Mouse (Mus musculus): ENCODE results near the gene E030018B13Rik. TPM values are rescaled to one million over a fixed set of nuclear protein-coding genes. Genes with fewer than 3 reads are reported as not detected.
A peak's percentile ranks its signal among the peaks of the same experiment; 100 is the strongest.

The E030018B13Rik gene
- polyA plus RNA-seq, 1 experiment from 2014 or later, result not detected

- 63% methylated on average over 1 of the region's 1 CpGs for WGBS (ENCODE audit: insufficient replicate concordance)
- Histone ChIP-seq H3K36me3 (peaks cover 5% of the 10 kb centered on the region; the same call in 1 of the 2 replicates), H3K4me1 (peaks cover 97% of the 10 kb centered on the region), H3K9ac (no peak overlapping the region), H3K27ac (no peak overlapping the region), H3K4me2 (no peak overlapping the region), H3K27me3 (replicated peaks) (no peaks in the 10 kb centered on the region), H3K9me3 (replicated peaks) (no peaks in the 10 kb centered on the region), H3K4me3 (no peak overlapping the region)
- no peak for ATAC-seq
Observed at GRCm38 (mm10) chr7:63922975-63923374, 6.3 kb downstream of the E030018B13Rik start.

DNA sequence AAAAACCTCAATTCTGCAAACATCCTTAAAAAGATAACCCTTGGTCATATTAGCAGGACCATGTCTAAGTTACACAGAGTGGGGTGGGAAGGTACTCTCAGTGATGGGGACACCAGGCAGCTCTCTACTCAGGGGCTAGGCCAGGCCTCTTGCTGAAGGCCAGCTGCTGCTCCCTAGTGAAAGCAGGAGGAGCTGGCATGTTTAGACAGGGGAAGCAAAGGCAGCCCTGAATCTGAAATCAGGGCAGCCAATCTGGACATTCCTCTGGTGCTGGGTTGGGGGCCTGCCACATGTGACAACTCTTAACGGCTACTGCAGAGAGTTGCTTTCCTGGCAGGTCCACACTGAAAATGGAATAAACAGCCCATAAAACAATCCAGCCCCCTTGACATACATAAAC is 7.5 kb downstream of the E030018B13Rik start:
- H3K27me3 ChIP-seq (replicated peaks), result no peaks in the 10 kb centered on the region
- peaks cover 97% of the 10 kb centered on the region for H3K4me1 ChIP-seq
- no peaks in the 10 kb centered on the region for H3K9me3 ChIP-seq (replicated peaks)
- H3K4me2 ChIP-seq, result no peak overlapping the region
- 62% methylated on average over 1 of the region's 1 CpGs for WGBS (ENCODE audit: insufficient replicate concordance)
- peaks cover 5% of the 10 kb centered on the region; the same call in 1 of the 2 replicates for H3K36me3 ChIP-seq
- no peak overlapping the region for H3K27ac ChIP-seq
- no peak overlapping the region for H3K9ac ChIP-seq
- ATAC-seq, result no peak
- H3K4me3 ChIP-seq, result no peak overlapping the region

GRCm38 (mm10) chr7:63924747-63925412 is 8.2 kb downstream of the E030018B13Rik start:
- WGBS (ENCODE audit: insufficient replicate concordance), result 85% methylated on average over 6 of the region's 6 CpGs
- no peak overlapping the region for H3K4me2 ChIP-seq

DNA sequence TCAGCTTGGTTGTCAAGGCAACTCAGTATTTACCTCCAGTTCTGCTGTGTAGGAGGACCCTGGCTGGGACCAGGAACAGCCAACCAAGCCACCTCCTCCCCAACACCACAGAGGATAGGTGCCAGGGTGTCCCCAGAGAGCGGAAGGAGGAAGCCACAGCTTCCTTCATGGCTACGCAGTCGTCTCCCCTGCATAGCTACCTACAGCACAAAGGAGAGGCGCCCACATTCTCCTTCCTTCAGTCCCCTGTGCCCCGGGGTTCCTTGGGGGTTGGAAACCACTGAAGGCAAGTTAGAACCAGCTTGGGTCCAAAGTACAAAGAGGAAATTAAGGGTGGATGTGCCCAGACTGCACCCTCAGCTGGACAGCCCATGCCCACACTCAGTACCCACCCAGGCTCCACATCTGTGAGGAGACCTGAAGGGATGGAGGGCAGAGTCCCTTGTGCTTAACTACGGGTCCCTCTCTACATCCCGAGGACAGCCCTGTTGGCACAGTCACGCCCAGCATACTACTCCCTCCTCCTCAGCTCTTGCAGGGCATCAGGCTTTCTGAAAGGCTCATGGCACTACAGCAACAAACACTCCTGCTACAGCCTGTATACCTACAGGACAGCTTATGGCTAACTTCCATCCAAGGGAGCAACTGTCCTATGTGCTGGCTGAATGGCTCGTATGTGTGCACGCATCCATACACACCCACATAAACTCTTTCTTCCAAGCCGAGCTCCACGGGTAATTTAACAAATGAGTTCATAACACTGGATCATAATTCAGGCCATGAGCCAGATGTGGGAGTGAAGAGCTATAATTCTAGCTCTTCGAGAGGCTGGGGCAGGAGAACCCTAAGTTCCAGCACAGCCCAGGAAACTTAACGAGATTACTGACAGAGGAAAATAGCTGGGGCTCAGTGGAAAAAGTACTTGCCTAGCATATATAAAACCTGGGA is 9.0 kb downstream of the E030018B13Rik start:
- H3K4me3 ChIP-seq, result no peak overlapping the region
- peak overlapping the region; percentile 27; the same call in 1 of the 2 replicates for H3K27ac ChIP-seq
- H3K9ac ChIP-seq, result 0 out of 2 replicates have a peak overlapping the region, but pooled peaks have one; percentile 1
- no peak overlapping the region for H3K4me2 ChIP-seq
- ATAC-seq, result no peak
- H3K9me3 ChIP-seq (replicated peaks), result no peaks in the 10 kb centered on the region
- H3K4me1 ChIP-seq, result peaks cover 97% of the 10 kb centered on the region
- peaks cover 5% of the 10 kb centered on the region; the same call in 1 of the 2 replicates for H3K36me3 ChIP-seq
- 58% methylated on average over 14 of the region's 14 CpGs for WGBS (ENCODE audit: insufficient replicate concordance)
- H3K27me3 ChIP-seq (replicated peaks), result no peaks in the 10 kb centered on the region

More at GRCm38 (mm10) chr7:63924747-63925412, 8.2 kb downstream of the E030018B13Rik start:
- Histone ChIP-seq H3K27me3 (replicated peaks) (no peaks in the 10 kb centered on the region), H3K9ac (no peak overlapping the region), H3K4me1 (peaks cover 97% of the 10 kb centered on the region), H3K36me3 (peaks cover 5% of the 10 kb centered on the region; the same call in 1 of the 2 replicates), H3K27ac (no peak overlapping the region), H3K4me3 (no peak overlapping the region), H3K9me3 (replicated peaks) (no peaks in the 10 kb centered on the region)
- ATAC-seq, result no peak

DNA sequence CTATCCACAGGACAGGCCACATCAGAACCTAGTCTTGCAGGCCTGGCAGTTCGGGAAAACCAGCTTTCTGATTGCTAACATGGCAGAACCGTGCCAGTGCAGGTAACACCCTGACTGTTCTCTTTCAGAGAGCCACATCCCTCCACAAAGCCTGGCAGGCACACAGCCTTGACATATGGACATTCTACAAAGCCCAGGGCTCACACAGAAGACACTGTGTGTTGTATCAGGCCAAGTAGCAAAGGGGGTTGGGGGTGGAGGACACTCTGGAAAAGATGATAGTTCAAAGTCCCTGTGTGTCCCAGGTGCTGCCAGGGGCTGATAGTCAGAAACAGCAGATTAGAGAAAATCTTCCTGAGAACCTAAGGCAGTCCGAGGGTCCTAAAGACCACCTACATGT is 9.8 kb downstream of the E030018B13Rik start:
- 56% methylated on average over 3 of the region's 3 CpGs for WGBS (ENCODE audit: insufficient replicate concordance)
- Histone ChIP-seq H3K36me3 (peaks cover under 1% of the 10 kb centered on the region; the same call in 1 of the 2 replicates), H3K27ac (no peak overlapping the region), H3K4me2 (no peak overlapping the region), H3K9me3 (replicated peaks) (no peaks in the 10 kb centered on the region), H3K4me3 (no peak overlapping the region), H3K9ac (0 out of 2 replicates have a peak overlapping the region, but pooled peaks have one; percentile 1), H3K4me1 (peaks cover 97% of the 10 kb centered on the region), H3K27me3 (replicated peaks) (no peaks in the 10 kb centered on the region)
- ATAC-seq, result no peak

GRCm38 (mm10) chr7:63927121-63927520 is 10.5 kb downstream of the E030018B13Rik start:
- no peak for ATAC-seq
- 83% methylated on average over 6 of the region's 6 CpGs for WGBS (ENCODE audit: insufficient replicate concordance)
- Histone ChIP-seq H3K4me1 (peaks cover 96% of the 10 kb centered on the region), H3K27me3 (replicated peaks) (no peaks in the 10 kb centered on the region), H3K9ac (no peak overlapping the region), H3K9me3 (replicated peaks) (no peaks in the 10 kb centered on the region), H3K4me3 (no peak overlapping the region), H3K4me2 (no peak overlapping the region), H3K36me3 (no peaks in the 10 kb centered on the region), H3K27ac (0 out of 2 replicates have a peak overlapping the region, but pooled peaks have one; percentile 8)

DNA sequence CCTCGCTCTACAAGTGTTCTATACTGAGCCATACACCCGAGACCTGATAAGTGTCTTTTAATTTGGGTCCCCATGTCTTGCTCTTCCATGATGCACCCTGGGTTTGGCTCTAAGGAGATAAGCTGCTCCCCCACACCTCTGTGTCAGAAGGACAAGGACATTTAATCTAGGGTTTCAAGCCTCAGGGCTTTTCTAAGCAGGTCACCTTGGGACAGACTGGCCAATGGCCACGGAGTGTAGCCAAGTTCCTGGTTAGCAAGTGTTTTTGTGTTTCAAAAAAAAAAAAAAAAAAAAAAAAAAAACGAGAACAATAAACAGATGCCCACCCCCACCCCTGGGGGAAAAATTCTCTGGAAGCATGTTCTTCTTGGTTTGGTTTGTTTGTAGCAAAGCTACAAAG is 12.4 kb downstream of the E030018B13Rik start:
- Histone ChIP-seq H3K36me3 (no peaks in the 10 kb centered on the region), H3K4me2 (peak overlapping the region; percentile 39), H3K27ac (peak overlapping the region; percentile 62), H3K27me3 (replicated peaks) (no peaks in the 10 kb centered on the region), H3K4me3 (no peak overlapping the region), H3K9me3 (replicated peaks) (no peaks in the 10 kb centered on the region), H3K4me1 (peaks cover 97% of the 10 kb centered on the region), H3K9ac (peak overlapping the region; percentile 29; the same call in 1 of the 2 replicates)
- ATAC-seq, result peak; percentile 72
- WGBS (ENCODE audit: insufficient replicate concordance), result 40% methylated on average over 4 of the region's 4 CpGs

DNA sequence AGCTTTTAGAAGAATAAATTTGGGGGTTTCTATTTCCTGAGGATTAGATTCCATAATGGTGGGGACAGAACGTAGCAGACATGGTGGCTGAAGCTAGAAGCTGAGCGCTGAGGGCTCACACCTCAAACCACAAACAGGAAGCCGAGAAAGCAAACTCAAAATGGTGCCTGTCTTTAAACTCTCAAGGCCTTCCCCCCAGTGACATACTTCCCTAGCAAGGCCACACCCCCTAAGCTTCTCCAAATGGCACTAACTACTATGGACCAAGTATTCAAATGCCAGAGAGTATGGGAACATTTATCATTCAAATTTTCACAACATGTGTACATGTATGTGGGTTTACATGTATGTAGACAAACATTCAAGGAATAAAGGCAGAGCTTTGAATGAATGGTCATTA is 13.5 kb downstream of the E030018B13Rik start:
- H3K4me2 ChIP-seq, result no peak overlapping the region
- WGBS (ENCODE audit: insufficient replicate concordance), result 33% methylated on average over 3 of the region's 3 CpGs
- H3K27me3 ChIP-seq (replicated peaks), result no peaks in the 10 kb centered on the region
- H3K36me3 ChIP-seq, result no peaks in the 10 kb centered on the region
- peaks cover 98% of the 10 kb centered on the region for H3K4me1 ChIP-seq
- peak overlapping the region; percentile 62; the same call in 1 of the 2 replicates for H3K27ac ChIP-seq
- H3K9me3 ChIP-seq (replicated peaks), result no peaks in the 10 kb centered on the region
- ATAC-seq, result no peak
- no peak overlapping the region for H3K4me3 ChIP-seq
- no peak overlapping the region; the same call in 1 of the 2 replicates for H3K9ac ChIP-seq

DNA sequence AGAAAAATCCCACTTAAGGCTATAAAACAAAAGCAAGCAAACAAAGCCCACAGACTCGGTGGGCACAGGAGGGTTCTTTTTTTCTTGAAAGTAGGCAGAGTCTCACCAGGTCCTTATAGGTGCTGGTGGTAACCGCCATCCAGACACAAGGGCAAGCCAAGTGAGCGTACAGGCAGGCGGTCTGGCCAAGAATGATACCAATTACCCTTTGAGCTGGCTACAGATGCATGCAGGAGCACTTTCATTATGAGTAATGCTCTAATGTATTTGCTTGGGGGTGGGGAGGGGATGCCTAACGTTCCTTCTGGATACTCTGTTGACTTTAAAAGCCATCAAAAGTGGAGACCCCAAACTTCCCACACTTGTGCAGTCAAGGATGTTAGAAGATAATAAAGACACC is 14.1 kb downstream of the E030018B13Rik start:
- Histone ChIP-seq H3K9me3 (replicated peaks) (no peaks in the 10 kb centered on the region), H3K4me2 (no peak overlapping the region), H3K27ac (0 out of 2 replicates have a peak overlapping the region, but pooled peaks have one; percentile 41), H3K9ac (no peak overlapping the region), H3K4me3 (no peak overlapping the region), H3K36me3 (no peaks in the 10 kb centered on the region), H3K4me1 (peaks cover 98% of the 10 kb centered on the region), H3K27me3 (replicated peaks) (no peaks in the 10 kb centered on the region)
- 90% methylated on average over 5 of the region's 5 CpGs for WGBS (ENCODE audit: insufficient replicate concordance)
- no peak for ATAC-seq

DNA sequence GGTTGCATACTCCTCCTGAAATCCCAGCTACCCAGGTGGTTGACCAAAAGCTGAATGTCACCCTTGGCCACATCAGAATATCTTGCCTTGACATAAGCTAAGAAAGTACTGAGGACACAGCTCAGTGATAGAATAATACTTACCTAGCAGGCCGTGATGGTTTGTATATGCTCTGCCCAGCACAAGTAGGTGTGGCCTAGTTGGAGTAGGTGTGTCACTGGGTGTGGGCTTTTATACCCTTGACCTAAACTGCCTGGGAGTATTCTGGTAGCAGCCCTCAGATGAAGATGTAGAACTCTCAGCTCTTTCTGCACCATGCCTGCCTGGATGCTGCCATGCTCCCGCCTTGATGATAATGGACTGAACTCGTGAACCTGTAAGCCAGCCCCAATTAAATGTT is 15.8 kb downstream of the E030018B13Rik start:
- H3K9ac ChIP-seq, result no peak overlapping the region
- H3K9me3 ChIP-seq (replicated peaks), result no peaks in the 10 kb centered on the region
- peak overlapping the region; percentile 34 for H3K4me2 ChIP-seq
- H3K4me3 ChIP-seq, result no peak overlapping the region
- H3K36me3 ChIP-seq, result no peaks in the 10 kb centered on the region
- ATAC-seq, result 0 out of 2 replicates have a peak, but pooled peaks have one; percentile 15
- no peaks in the 10 kb centered on the region for H3K27me3 ChIP-seq (replicated peaks)
- WGBS (ENCODE audit: insufficient replicate concordance), result 52% methylated on average over 3 of the region's 3 CpGs
- H3K4me1 ChIP-seq, result peaks cover 93% of the 10 kb centered on the region
- peak overlapping the region; percentile 56; the same call in 1 of the 2 replicates for H3K27ac ChIP-seq

DNA sequence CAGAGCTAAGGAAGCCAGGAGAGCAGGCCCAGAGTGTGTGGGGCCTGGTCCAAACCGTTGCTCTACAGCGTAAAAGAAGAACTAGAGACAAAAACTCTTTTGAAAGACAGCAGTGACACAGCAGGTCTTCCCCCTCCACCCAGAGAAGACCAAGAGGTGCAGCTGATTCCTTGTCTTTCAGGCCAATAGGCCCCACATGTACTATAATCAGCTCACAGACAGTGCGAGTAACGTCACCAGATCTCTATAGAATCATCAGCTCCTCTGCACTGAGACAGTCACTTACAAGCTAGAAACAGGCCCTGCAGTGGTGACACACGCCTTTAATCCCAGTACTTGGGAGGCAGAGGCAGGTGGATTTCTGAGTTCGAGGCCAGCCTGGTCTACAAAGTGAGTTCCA is 17.2 kb downstream of the E030018B13Rik start:
- H3K4me1 ChIP-seq, result peaks cover 86% of the 10 kb centered on the region
- no peaks in the 10 kb centered on the region for H3K36me3 ChIP-seq
- H3K27me3 ChIP-seq (replicated peaks), result no peaks in the 10 kb centered on the region
- WGBS (ENCODE audit: insufficient replicate concordance), result 34% methylated on average over 6 of the region's 6 CpGs
- H3K9me3 ChIP-seq (replicated peaks), result no peaks in the 10 kb centered on the region
- no peak overlapping the region for H3K4me3 ChIP-seq
- peak overlapping the region; percentile 82 for H3K27ac ChIP-seq
- peak; percentile 10 for ATAC-seq
- peak overlapping the region; percentile 39 for H3K9ac ChIP-seq
- H3K4me2 ChIP-seq, result peak overlapping the region; percentile 100

Data from liver, embryonic 12.5 days (tissue).